Mouse (Mus musculus): Measurements from ENCODE around the gene Ston2.
"Not testable (repeated sequence)": the region's sequence is repeated elsewhere in the genome, so short reads cannot be mapped to it uniquely, and the experiment has no call there.

The Ston2 gene

GRCm38 (mm10) chr12:91748241-91748865 lies 39.8 kb downstream of the Ston2 start:
- DNase-seq: no peak

- not testable (repeated sequence) for DNase-seq
Measured at GRCm38 (mm10) chr12:91746839-91747238, 41.3 kb downstream of the Ston2 start.

- peak in 1 of 2 experiments; percentile 20 for DNase-seq
Measured at GRCm38 (mm10) chr12:91745758-91746290, 42.4 kb downstream of the Ston2 start.

GRCm38 (mm10) chr12:91744091-91744490 lies 44.1 kb downstream of the Ston2 start:
- no peak for DNase-seq

- no peak for DNase-seq
Measured at GRCm38 (mm10) chr12:91742916-91743315, 45.3 kb downstream of the Ston2 start.

GRCm38 (mm10) chr12:91738381-91738780 lies 49.8 kb downstream of the Ston2 start:
- DNase-seq: no peak

GRCm38 (mm10) chr12:91736221-91736980 lies 51.8 kb downstream of the Ston2 start:
- DNase-seq: no peak

- peak; percentile 14 to 33 for DNase-seq
Measured at GRCm38 (mm10) chr12:91734246-91735027, 53.8 kb downstream of the Ston2 start.

- no peak for DNase-seq
Measured at GRCm38 (mm10) chr12:91732729-91733448, 55.3 kb downstream of the Ston2 start.

- no peak for DNase-seq
Measured at GRCm38 (mm10) chr12:91726202-91726601, 62.0 kb downstream of the Ston2 start.

GRCm38 (mm10) chr12:91723912-91724311 lies 64.3 kb downstream of the Ston2 start:
- no peak for DNase-seq

- no peak for DNase-seq
Measured at GRCm38 (mm10) chr12:91719134-91719533, 69.1 kb downstream of the Ston2 start.

- DNase-seq: no peak
Measured at GRCm38 (mm10) chr12:91715686-91716085, 72.5 kb downstream of the Ston2 start.

GRCm38 (mm10) chr12:91713358-91713757 lies 74.8 kb downstream of the Ston2 start:
- DNase-seq: no peak

- DNase-seq: no peak
Measured at GRCm38 (mm10) chr12:91711655-91712054, 76.5 kb downstream of the Ston2 start.

GRCm38 (mm10) chr12:91710876-91711275 lies 77.3 kb downstream of the Ston2 start:
- no peak for DNase-seq

- no peak for DNase-seq
Measured at GRCm38 (mm10) chr12:91709634-91710033, 78.6 kb downstream of the Ston2 start.

GRCm38 (mm10) chr12:91709232-91709631 lies 79.0 kb downstream of the Ston2 start:
- DNase-seq: no peak

- DNase-seq: no peak
Measured at GRCm38 (mm10) chr12:91707807-91708206, 80.4 kb downstream of the Ston2 start.

GRCm38 (mm10) chr12:91703533-91703932 lies 84.7 kb downstream of the Ston2 start:
- DNase-seq: no peak

GRCm38 (mm10) chr12:91702829-91703228 lies 85.4 kb downstream of the Ston2 start:
- DNase-seq: no peak

GRCm38 (mm10) chr12:91699451-91700141 lies 88.6 kb downstream of the Ston2 start:
- DNase-seq: no peak
